Mouse (Mus musculus) layer of hippocampus, adult 9-11 months (tissue): ENCODE data around the gene Gm7030.
"Not testable (repeated sequence)": the region's sequence is repeated elsewhere in the genome, so short reads cannot be mapped to it uniquely, and the experiment has no call there.

ENCODE experiments used
- DNase-seq: peaks from one replicate; pipeline ENCODE4 v3.0.0; 2022

The Gm7030 gene

GRCm38 (mm10) chr17:36128968-36129817 lies at the start of gene Gm7030:
Gene Gm7030 (minus strand): TSS chr17:36129425.
- not testable (repeated sequence) for DNase-seq

GRCm38 (mm10) chr17:36178938-36179337 lies 49.7 kb upstream of the Gm7030 start:
- not testable (repeated sequence) for DNase-seq

- not testable (repeated sequence) for DNase-seq
Observed at GRCm38 (mm10) chr17:36176132-36176531, 46.9 kb upstream of the Gm7030 start.

- DNase-seq, result no peak
Observed at GRCm38 (mm10) chr17:36170287-36170814, 41.1 kb upstream of the Gm7030 start.

GRCm38 (mm10) chr17:36169753-36170152 lies 40.5 kb upstream of the Gm7030 start:
- DNase-seq, result no peak

GRCm38 (mm10) chr17:36169094-36169493 lies 39.9 kb upstream of the Gm7030 start:
- not testable (repeated sequence) for DNase-seq

- DNase-seq, result no peak
Observed at GRCm38 (mm10) chr17:36168039-36168652, 38.9 kb upstream of the Gm7030 start, which contains the start of gene Gm8909. Gene Gm8909 (minus strand): TSS chr17:36168537.

GRCm38 (mm10) chr17:36167306-36168038 lies 38.2 kb upstream of the Gm7030 start:
- no peak for DNase-seq

GRCm38 (mm10) chr17:36166901-36167300 lies 37.7 kb upstream of the Gm7030 start:
- not testable (repeated sequence) for DNase-seq

GRCm38 (mm10) chr17:36161129-36162051 lies 32.2 kb upstream of the Gm7030 start:
- DNase-seq, result no peak

GRCm38 (mm10) chr17:36158264-36158663 lies 29.0 kb upstream of the Gm7030 start:
- not testable (repeated sequence) for DNase-seq

- DNase-seq, result not testable (repeated sequence)
Observed at GRCm38 (mm10) chr17:36157782-36158181, 28.6 kb upstream of the Gm7030 start.

- no peak for DNase-seq
Observed at GRCm38 (mm10) chr17:36154271-36155149, 25.3 kb upstream of the Gm7030 start.

- not testable (repeated sequence) for DNase-seq
Observed at GRCm38 (mm10) chr17:36151200-36151599, 22.0 kb upstream of the Gm7030 start.

- not testable (repeated sequence) for DNase-seq
Observed at GRCm38 (mm10) chr17:36148468-36148867, 19.2 kb upstream of the Gm7030 start.

- DNase-seq, result not testable (repeated sequence)
Observed at GRCm38 (mm10) chr17:36146937-36147336, 17.7 kb upstream of the Gm7030 start.

- not testable (repeated sequence) for DNase-seq
Observed at GRCm38 (mm10) chr17:36145861-36146156, 16.6 kb upstream of the Gm7030 start.

GRCm38 (mm10) chr17:36145111-36145860 lies 16.1 kb upstream of the Gm7030 start:
- DNase-seq, result no peak

GRCm38 (mm10) chr17:36136299-36136848 lies 7.1 kb upstream of the Gm7030 start:
- DNase-seq, result not testable (repeated sequence)
